Mouse (Mus musculus): Measurements from ENCODE around the gene Nhp2.
A peak's percentile ranks its signal among the peaks of the same experiment; 100 is the strongest.
"Not testable (repeated sequence)": the region's sequence is repeated elsewhere in the genome, so short reads cannot be mapped to it uniquely, and the experiment has no call there.

Gene Nhp2

DNA sequence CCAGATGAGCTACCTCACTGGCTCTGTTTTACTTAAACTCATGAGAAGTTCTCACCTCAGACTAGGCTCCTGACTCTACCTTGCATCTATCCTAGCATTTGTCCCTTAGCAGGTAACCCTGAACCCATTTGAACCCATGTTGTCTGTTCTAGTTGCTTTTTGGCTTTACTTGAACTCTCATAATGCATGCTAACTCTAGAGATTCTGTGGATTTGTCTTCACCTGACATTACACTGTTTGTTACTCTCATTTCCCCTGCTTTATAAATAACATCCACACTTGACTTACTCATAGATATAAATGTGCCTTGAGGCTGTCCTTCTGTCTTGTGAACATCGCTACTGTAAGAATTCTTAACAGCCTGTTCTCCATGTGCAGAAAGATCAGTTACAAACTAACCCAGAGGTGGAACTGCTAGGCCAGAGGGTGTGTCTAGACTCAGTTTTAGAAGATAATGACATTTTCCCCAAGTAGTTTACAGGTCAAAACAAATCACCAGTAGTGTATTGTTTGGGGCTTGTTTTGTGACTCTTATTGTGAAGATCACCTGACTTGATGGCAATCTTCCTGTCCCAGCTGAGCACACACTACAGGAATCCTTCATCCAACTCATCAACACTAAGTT lies 24.0 kb upstream of the Nhp2 start:
- H3K36me3 ChIP-seq (ENCODE audit: insufficient read depth, low read length), result peaks cover 100% of the 10 kb centered on the region
- TF ChIP-seq CTCF (conservative IDR thresholded peaks at IDR 0.05; ENCODE audit: low read length), result no peak
- H3K4me3 ChIP-seq (replicated peaks; ENCODE audit: low read length), result no peak overlapping the region
- no peaks in the 10 kb centered on the region for H3K9me3 ChIP-seq (ENCODE audit: low read length)
- peaks cover 74% of the 10 kb centered on the region for H3K4me1 ChIP-seq (replicated peaks; ENCODE audit: low read depth, low read length)
- H3K27me3 ChIP-seq (ENCODE audit: insufficient read depth, low read length), result no peaks in the 10 kb centered on the region

DNA sequence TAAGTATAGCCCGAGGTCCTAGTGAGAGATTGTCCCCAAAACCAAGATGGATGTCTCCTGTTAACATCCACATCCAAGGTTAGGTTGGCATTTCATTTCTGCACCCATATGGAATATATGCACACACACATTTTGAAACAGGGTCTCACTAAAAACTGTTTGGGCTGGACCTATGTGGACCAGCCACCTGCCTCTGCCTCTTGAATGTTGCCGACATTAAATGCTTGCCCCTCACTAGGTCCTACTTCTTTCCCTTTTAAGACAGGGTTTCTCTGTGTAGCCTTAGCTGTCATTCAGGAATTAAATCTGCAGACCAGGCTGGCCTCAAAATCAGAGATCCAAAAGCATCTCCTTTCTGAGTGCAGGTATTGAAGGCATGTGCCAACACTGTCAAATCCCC lies 22.0 kb upstream of the Nhp2 start:
- peaks cover 100% of the 10 kb centered on the region for H3K36me3 ChIP-seq (ENCODE audit: insufficient read depth, low read length)
- no peak overlapping the region for H3K4me3 ChIP-seq (replicated peaks; ENCODE audit: low read length)
- peaks cover 78% of the 10 kb centered on the region for H3K4me1 ChIP-seq (replicated peaks; ENCODE audit: low read depth, low read length)
- TF ChIP-seq POU5F1 (IDR thresholded peaks at IDR 0.05; ENCODE audit: borderline replicate concordance, low read length), result no peak
- TF ChIP-seq CTCF (conservative IDR thresholded peaks at IDR 0.05; ENCODE audit: low read length), result no peak
- no peak for TF ChIP-seq NANOG (IDR thresholded peaks at IDR 0.05; ENCODE audit: borderline replicate concordance, low read length)
- H3K27me3 ChIP-seq (ENCODE audit: insufficient read depth, low read length), result no peaks in the 10 kb centered on the region
- no peaks in the 10 kb centered on the region for H3K9me3 ChIP-seq (ENCODE audit: low read length)

DNA sequence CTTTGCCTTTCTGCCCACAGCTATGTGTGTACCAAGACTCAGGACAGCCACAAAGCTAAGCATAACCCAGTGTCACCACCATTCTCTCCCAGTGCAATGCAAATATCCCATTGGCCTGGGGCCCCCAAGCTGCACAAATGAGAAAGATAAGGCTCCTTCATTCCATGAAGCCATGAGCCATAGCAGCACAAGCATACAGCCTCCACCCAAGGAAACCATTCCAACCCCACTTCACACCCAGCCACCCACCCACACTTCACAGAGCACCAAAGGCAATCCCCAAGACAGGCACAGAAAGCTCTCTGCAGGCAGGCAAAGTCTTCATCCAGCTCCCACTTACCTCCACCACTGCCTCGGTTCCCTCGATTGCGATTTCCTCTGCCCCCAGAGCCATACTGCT lies 17.3 kb upstream of the Nhp2 start:
- no peak for TF ChIP-seq CTCF (conservative IDR thresholded peaks at IDR 0.05; ENCODE audit: low read length)
- no peak for TF ChIP-seq NANOG (IDR thresholded peaks at IDR 0.05; ENCODE audit: borderline replicate concordance, low read length)
- TF ChIP-seq POU5F1 (IDR thresholded peaks at IDR 0.05; ENCODE audit: borderline replicate concordance, low read length), result no peak
- peak overlapping the region; percentile 96 for H3K4me3 ChIP-seq (replicated peaks; ENCODE audit: low read length)

DNA sequence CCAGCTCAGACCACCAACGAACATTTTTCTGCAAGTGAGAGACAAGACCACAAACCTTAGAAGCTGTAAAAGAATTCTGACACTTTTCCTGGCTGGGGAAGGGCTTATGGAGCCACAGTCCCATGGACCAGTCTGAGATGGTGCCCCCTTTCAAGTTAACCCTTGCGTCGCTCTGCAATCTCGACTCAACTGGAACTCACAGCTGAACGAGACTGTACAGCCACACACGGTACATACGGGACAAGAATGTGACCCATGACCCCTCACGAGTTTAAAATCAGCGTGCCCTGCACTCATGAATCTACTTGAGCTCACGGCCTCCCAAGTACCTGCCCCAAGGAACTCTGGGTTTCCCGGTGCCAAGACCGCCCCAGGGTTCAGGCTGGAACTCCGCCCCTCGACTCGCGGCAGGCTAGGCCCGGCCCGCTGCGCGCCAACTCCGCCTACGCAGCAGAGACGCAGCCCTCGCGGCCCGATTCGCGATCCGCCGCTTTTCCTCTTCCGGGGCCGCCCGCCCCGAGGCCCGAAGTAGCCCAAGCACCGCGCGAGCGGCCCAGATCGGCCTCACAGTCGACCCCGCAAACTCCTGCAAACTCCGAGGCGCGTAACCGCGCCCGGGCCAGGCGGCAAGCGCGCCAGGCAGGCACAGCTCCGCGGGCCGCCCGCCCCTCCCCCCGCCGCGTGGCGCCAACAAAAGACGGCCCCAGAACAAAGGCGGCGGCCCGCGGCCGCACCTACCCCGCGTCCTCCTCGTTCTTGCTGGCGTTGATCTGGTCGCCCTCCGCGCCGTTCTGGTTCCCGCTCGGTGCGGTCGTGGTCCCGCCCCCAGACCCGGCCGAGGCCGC lies 13.7 kb upstream of the Nhp2 start:
- Histone ChIP-seq H3K9me3 (ENCODE audit: low read length) (no peaks in the 10 kb centered on the region), H3K4me1 (replicated peaks; ENCODE audit: low read depth, low read length) (peaks cover 66% of the 10 kb centered on the region), H3K36me3 (ENCODE audit: insufficient read depth, low read length) (peaks cover 49% of the 10 kb centered on the region), H3K27me3 (ENCODE audit: insufficient read depth, low read length) (no peaks in the 10 kb centered on the region), H3K4me3 (replicated peaks; ENCODE audit: low read length) (peak overlapping the region; percentile 96)
- TF ChIP-seq POU5F1 (IDR thresholded peaks at IDR 0.05; ENCODE audit: borderline replicate concordance, low read length), result no peak
- TF ChIP-seq CTCF (conservative IDR thresholded peaks at IDR 0.05; ENCODE audit: low read length), result no peak
- no peak for TF ChIP-seq NANOG (IDR thresholded peaks at IDR 0.05; ENCODE audit: borderline replicate concordance, low read length)

More for the DNA sequence above, 17.3 kb upstream of the Nhp2 start:
- Histone ChIP-seq H3K36me3 (ENCODE audit: insufficient read depth, low read length) (peaks cover 85% of the 10 kb centered on the region), H3K9me3 (ENCODE audit: low read length) (no peaks in the 10 kb centered on the region), H3K27me3 (ENCODE audit: insufficient read depth, low read length) (no peaks in the 10 kb centered on the region), H3K4me1 (replicated peaks; ENCODE audit: low read depth, low read length) (peaks cover 82% of the 10 kb centered on the region)

DNA sequence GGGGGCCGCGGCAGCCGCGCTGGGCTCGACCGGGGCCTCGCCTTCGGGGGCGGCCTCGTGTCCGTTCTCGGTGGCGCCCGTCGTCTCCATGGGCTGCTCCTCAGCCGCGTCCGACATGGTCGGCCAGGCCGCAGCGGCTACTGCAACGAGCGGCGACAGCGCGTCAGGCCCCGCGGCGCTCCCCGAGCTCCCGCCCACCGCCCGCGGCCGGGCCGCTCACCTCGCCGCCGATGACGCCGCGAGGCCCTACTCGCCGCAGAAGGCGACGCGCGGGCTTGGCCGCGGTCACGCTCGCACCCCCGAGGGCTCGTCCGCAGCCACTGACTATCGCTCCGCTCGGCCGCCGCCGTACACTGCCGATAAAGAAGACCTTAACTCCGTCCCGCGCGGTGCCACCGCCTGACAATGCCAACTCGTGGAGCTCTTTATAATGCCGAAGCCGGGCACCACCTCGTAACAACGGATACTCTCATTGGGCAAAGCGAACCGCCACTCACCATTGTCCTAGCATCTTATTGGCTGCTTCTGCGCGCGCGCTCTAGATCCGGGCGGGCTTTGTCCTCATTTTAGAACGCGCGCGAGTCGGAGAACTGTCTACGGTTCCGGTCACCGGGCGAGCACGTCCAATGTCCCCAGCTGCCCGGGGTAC lies 13.0 kb upstream of the Nhp2 start, which contains the start of gene Hnrnpab:
Gene Hnrnpab (minus strand): TSS at position 401 of the 649 bp plus-strand sequence.
- Histone ChIP-seq H3K4me1 (replicated peaks; ENCODE audit: low read depth, low read length) (peaks cover 59% of the 10 kb centered on the region), H3K9me3 (ENCODE audit: low read length) (no peaks in the 10 kb centered on the region), H3K36me3 (ENCODE audit: insufficient read depth, low read length) (peaks cover 42% of the 10 kb centered on the region), H3K27me3 (ENCODE audit: insufficient read depth, low read length) (no peaks in the 10 kb centered on the region), H3K4me3 (replicated peaks; ENCODE audit: low read length) (peak within 1 kb of the TSS; percentile 96)
- TF ChIP-seq POU5F1 (IDR thresholded peaks at IDR 0.05; ENCODE audit: borderline replicate concordance, low read length), result no peak
- TF ChIP-seq CTCF (conservative IDR thresholded peaks at IDR 0.05; ENCODE audit: low read length), result no peak
- TF ChIP-seq NANOG (IDR thresholded peaks at IDR 0.05; ENCODE audit: borderline replicate concordance, low read length), result no peak

DNA sequence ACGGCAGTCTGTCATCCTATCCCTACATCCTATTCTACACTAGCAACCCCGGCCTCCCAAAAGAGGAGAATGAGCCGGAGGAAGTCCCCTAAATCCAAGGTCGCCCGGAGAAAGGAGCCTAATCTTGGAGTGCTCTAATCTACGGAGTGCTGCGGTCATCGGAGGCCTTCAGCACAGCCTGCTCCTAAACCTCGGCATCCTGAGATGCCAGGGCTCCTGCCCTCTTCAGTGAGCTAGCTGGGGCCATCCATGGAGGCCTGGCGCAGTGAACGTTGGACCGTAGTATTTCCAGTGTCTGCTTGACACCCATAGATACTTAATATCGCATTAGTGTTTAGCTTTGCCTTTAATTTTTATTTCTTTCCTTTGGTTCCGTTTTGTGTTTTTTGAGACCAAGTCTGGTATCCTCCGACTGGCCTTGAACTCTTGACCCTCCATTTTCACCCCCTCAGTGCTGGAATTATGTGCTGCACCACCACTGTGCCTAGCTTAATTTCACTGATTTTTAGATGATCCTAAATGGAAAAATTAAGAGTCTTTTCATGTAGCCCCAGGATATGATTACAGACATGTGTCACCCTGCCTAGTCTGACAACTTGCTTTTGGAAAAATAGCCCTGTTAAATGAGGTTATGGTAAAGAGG lies 12.3 kb upstream of the Nhp2 start:
- H3K9me3 ChIP-seq (ENCODE audit: low read length), result no peaks in the 10 kb centered on the region
- H3K36me3 ChIP-seq (ENCODE audit: insufficient read depth, low read length), result peaks cover 36% of the 10 kb centered on the region
- H3K4me1 ChIP-seq (replicated peaks; ENCODE audit: low read depth, low read length), result peaks cover 52% of the 10 kb centered on the region
- peak overlapping the region; percentile 96 for H3K4me3 ChIP-seq (replicated peaks; ENCODE audit: low read length)
- H3K27me3 ChIP-seq (ENCODE audit: insufficient read depth, low read length), result no peaks in the 10 kb centered on the region
- TF ChIP-seq NANOG (IDR thresholded peaks at IDR 0.05; ENCODE audit: borderline replicate concordance, low read length) (no peak), POU5F1 (IDR thresholded peaks at IDR 0.05; ENCODE audit: borderline replicate concordance, low read length) (no peak), CTCF (conservative IDR thresholded peaks at IDR 0.05; ENCODE audit: low read length) (no peak)

DNA sequence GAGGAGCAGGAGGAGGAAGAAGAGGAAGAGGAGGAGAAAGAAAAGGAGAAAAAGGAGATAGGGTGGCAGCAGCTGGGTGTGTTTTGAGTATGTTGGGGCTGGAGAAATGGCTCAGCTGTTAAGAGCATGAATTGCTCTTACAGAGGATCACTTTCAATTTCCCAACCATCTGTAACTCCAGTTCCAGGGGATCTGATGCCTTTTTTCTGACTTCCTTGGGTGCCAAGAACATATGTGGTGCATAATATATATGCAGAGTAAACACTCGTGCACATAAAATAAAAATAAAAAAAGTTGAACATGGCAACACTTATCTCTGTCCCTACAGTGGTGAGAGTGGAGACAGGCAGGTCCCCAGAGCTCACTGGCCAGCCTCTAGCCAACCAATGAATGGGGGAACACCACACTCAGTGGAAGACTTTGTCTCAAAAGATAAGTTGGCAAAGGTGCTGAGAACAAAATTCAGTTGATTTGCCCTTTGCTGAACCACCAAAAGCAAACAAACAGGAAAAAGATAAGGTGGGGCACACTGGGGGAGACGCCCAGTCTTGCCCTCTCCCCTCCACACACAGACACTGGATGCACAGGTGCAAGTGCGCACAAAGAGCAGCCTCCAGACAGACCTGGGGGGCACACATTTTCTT lies 10.1 kb upstream of the Nhp2 start:
- Histone ChIP-seq H3K9me3 (ENCODE audit: low read length) (no peaks in the 10 kb centered on the region), H3K4me3 (replicated peaks; ENCODE audit: low read length) (no peak overlapping the region), H3K27me3 (ENCODE audit: insufficient read depth, low read length) (no peaks in the 10 kb centered on the region), H3K36me3 (ENCODE audit: insufficient read depth, low read length) (peaks cover 14% of the 10 kb centered on the region), H3K4me1 (replicated peaks; ENCODE audit: low read depth, low read length) (peaks cover 40% of the 10 kb centered on the region)
- TF ChIP-seq POU5F1 (IDR thresholded peaks at IDR 0.05; ENCODE audit: borderline replicate concordance, low read length) (no peak), CTCF (conservative IDR thresholded peaks at IDR 0.05; ENCODE audit: low read length) (no peak), NANOG (IDR thresholded peaks at IDR 0.05; ENCODE audit: borderline replicate concordance, low read length) (no peak)

DNA sequence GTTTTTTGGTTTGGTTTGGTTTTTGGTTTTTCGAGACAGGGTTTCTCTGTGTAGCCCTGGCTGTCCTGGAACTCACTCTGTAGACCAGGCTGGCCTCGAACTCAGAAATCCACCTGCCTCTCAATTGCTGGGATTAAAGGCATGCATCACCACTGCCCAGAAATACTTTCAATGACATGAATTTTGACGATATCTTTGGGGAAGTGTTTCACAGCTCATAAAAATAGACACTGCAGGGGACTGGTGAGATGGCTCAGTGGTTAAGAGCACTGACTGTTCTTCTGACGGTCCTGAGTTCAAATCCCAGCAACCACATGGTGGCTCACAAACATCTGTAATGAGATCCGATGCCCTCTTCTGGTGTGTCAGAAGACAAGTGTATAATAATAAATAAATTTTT lies 9.6 kb upstream of the Nhp2 start:
- H3K27me3 ChIP-seq (ENCODE audit: insufficient read depth, low read length); H3K4me3 ChIP-seq (replicated peaks; ENCODE audit: low read length); H3K36me3 ChIP-seq (ENCODE audit: insufficient read depth, low read length); H3K9me3 ChIP-seq (ENCODE audit: low read length): not testable (repeated sequence)
- peaks cover 40% of the 10 kb centered on the region for H3K4me1 ChIP-seq (replicated peaks; ENCODE audit: low read depth, low read length)

All from E14TG2a.4 (cell line).